Mouse (Mus musculus) urinary bladder, adult 2 months (tissue): Measurements from ENCODE around the gene Acss1. TPM values are rescaled to one million over a fixed set of nuclear protein-coding genes. Genes with fewer than 3 reads are reported as not detected.

Experiments used
- DNase-seq: peaks from one replicate; pipeline ENCODE4 v3.0.0; 2022; ENCODE audit warnings: low spot score
- polyA plus RNA-seq: library from polyadenylated mRNA; depleted of rRNA; stranded (reverse); fragments of >200 nt; gene quantifications from 2 replicates; pipeline ENCODE4 v1.2.3, GENCODE M21; 2012

Acss1 gene
- polyA plus RNA-seq, 1 experiment = 9.2 TPM

DNA sequence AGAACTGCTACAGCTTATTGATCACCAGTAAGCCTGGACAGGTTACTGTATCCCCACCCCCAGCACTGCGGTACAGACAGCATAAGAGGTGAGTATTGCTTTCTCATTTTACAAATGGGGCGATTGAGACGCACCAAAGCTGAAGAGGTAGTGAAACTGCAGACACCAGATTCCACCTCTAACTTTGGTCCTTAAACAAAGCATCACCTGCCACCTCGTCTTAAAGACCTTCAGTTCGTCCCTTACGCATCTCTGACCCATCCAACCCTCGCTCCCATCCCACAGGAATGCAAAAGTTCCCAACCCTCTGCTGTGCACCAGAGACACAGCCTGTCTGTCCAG lies 1.6 kb downstream of the Acss1 start:
- no peak for DNase-seq

- DNase-seq = no peak
These were observed 2.5 kb downstream of the Acss1 start for GRCm38 (mm10) chr2:150665534-150666451.

DNA sequence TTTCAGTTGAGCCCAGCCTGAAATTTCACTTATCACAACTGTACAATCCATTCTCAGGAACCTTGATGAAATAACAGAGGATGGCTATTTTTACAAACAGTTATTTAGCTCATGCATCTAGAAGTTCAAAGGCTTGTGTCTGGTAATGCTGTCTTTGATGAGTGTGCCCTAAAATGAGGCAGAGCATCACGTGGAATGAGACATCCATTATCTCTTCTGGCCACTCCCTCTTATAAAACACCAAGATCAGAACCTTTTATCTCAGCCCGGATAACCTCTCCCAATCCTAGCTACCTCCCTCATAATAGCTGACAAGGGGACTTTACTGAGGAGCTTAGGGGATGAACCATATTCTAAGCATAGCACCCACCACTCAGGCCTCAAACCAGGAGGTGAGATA lies 3.3 kb downstream of the Acss1 start:
- DNase-seq = no peak

- DNase-seq = no peak
These were observed 4.0 kb downstream of the Acss1 start for GRCm38 (mm10) chr2:150664152-150664920.

- DNase-seq = no peak
These were observed 5.0 kb downstream of the Acss1 start for GRCm38 (mm10) chr2:150663255-150663654.

GRCm38 (mm10) chr2:150662007-150662406 lies 6.3 kb downstream of the Acss1 start:
- DNase-seq = no peak

- DNase-seq = no peak
These were observed 7.4 kb downstream of the Acss1 start for GRCm38 (mm10) chr2:150660668-150661451.

DNA sequence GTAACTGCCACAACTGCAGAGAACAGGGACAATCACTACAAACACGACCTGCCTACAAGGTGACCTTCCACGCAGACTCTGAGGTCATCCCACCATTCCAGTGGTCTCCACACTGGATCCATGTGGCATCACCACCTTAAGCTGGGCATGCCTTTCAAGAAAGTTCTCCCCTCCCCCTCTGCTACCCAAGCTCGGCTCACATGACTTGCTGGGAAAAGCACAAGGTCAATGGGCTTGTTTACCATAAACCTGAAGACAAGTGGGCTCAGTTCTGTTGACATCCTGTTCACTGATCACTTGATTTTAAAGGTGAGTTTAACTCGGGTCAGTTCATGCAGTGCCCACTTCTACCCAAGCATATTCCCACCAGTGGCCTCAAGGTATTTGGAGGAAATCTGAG lies 8.3 kb downstream of the Acss1 start:
- no peak for DNase-seq

DNA sequence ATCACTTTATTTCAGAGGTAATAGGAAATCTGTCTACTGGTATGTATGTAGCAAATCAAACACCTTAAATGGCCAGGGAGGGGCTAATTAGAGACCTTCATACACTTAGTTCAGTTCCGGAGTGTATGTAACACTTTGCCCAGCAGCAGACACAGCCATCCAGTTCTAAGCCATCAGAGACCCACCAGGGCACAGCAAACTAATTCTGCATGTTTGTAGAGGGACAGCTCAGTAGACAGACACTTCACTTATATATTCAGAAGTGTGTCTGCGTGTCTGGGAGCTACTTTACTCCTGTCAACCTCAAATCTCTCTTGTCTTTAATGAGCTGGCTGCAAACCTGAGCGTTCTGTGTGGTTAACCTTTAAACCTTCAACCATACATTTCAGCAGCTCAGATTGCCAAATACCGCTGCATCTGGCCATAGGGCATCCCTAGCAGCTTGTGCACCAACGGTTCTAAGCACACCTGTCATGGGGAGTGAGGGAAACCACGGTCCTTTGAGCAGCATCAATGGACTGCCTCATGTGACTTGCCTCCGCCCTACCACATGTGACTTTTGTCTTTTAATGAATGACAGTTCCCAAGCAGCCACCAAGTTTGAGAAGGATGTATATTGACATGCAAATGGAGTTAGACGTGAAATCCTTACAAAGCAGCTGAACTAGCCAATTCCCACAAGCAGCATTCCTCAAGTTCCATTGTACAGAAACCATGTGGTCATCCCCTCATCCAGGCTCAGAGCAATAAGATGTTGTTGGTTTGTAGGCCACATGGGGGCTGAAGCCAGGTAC lies 11.1 kb downstream of the Acss1 start:
- no peak for DNase-seq

GRCm38 (mm10) chr2:150656112-150656511 lies 12.2 kb downstream of the Acss1 start:
- no peak for DNase-seq

DNA sequence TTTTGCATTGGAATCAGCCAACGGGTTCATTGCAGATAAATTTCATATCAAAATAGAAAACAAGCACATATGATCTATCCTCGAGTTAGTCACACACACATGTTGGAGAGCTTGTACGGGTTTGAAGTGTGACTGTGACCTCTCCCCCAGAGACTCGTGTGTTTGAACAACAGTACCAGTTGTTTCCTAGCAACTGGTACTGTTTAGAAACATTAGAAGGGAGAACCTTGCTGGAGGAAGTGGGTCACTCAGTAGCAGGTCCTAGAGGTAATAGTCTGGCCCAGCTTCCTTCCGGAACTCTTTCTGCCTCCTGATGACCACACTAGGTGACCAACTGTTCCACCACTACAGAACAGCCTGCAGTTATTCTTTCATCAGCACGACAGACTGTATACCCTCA lies 13.0 kb downstream of the Acss1 start:
- no peak for DNase-seq

DNA sequence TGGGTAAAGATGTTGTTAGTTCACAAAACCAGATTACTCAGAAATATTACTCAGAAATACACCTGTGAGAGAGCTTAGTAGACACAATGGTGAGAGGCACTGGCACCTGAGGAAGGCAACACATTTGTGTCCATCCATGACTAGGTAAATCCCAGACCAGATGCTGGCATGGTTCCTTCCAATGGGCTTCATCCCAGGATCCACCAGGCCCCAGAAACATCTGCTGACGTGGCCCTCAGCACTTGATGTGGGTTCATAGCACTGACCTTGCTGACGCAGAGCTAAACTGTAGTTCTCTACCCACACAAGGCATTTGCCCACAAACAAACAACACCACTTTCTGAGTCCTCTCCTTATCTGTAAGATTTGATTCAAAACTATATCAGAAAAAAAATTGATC lies 13.5 kb downstream of the Acss1 start:
- DNase-seq = no peak

- no peak for DNase-seq
These were observed 16.9 kb downstream of the Acss1 start for GRCm38 (mm10) chr2:150651366-150651765.

GRCm38 (mm10) chr2:150650511-150651074 lies 17.7 kb downstream of the Acss1 start:
- DNase-seq = no peak

DNA sequence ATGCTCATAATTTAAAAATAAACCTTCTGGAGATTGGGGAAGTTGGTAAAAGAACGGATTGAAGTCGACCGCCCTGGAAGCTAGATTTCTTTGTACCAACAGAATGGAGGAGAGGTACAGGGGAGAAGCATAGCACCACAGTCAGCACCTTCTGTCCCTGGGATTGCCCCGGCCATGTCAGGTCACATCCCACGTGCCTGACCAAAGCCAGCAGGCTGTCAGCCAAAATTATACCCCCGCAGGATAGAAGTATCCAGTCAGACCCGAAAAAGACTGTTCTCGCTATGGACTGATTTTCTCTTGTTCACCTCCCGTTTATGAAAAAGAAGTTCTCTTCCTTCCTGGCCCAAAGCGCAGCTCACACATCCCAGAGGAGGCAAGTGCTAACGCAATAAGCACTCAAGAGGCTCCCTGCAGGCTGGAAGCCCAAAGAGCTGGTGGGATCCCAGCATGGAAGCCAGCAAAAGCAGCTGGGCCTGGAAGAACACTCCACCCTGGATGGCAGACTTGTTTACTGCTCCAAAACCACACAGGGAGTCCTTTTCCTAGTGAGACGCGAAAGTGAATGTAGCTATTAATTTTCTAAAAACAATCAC lies 19.9 kb downstream of the Acss1 start:
- DNase-seq = no peak

DNA sequence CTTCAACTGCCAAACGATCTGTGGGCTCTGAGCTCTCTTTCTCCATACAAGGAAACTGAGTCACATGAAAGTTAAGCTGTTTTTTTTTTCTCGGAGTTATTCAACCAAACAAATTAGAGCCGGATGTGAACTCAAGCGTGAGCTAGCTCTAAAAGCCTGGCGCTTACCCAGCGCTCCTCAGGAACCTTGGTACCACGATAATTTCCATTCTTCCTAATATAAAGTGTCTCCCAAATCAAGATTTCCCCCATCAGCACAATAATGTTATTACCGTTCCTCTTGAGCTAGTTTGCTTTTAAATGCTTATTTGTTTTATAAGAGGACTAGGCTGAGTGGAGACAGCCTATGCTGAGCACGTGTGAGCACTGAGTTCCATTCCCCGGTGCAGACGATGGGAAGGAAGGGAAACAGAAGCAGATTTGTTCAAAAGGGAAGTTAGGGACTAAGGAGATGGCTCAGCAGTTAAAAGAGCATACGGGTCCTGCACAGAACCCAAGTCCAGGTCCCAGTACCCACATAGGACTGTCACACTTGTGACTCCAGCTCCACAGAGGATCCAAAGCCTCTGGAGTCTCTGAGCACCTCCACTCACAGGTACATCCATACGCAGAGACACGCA lies 20.5 kb downstream of the Acss1 start:
- DNase-seq = no peak

DNA sequence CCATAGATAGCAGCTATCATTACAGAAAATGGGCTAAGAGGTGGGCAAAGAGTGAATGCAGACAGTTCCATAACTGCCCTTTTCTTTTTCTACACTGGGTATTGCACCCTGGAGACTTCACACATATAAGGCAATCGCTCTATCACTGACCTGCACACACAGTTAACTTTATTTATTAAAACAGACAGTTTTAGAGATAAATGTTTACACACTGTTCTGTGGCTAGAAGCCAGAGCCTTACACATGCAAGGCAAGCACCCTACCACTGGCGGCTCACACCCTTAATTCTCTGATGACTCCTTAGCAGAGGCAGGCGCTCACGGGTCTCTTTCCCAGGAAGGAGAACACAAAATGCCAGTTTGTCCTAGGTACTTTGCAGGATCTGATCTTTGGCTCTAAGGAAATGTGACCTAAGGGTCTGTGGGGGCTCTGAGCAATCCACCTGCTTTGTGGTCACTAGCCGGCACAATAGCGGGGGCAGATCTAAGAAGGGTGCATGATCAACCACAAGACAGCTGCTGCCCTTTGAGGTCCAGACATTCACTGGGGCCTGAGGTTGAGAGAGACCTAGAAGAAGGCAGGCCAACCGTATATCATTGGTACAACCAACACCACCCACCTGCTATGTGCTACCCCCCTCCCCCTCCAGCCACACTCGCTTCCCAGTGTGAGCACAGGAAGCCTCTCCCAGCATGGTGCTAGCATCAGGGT lies 21.7 kb downstream of the Acss1 start:
- no peak for DNase-seq

GRCm38 (mm10) chr2:150645225-150645624 lies 23.1 kb downstream of the Acss1 start:
- no peak for DNase-seq

GRCm38 (mm10) chr2:150643726-150644415 lies 24.4 kb downstream of the Acss1 start:
- no peak for DNase-seq
